Mouse (Mus musculus) testis, adult 10 weeks (tissue): ENCODE results near the gene Vrk3. TPM values are rescaled to one million over a fixed set of nuclear protein-coding genes. Genes with fewer than 3 reads are reported as not detected.

Experiments
- polyA plus RNA-seq: library from polyadenylated mRNA; stranded (reverse); fragments of 350-450 nt; fragmentation: Illumina TruSeq; extraction: RNeasy Lipid Tissue Mini Kit (QIAGEN cat#74804); gene quantifications from one replicate; pipeline ENCODE4 v1.2.3, GENCODE M21; 2014; ENCODE audit warnings: low read depth, low replicate concordance

Vrk3 gene
- 27.7 TPM for polyA plus RNA-seq

DNA sequence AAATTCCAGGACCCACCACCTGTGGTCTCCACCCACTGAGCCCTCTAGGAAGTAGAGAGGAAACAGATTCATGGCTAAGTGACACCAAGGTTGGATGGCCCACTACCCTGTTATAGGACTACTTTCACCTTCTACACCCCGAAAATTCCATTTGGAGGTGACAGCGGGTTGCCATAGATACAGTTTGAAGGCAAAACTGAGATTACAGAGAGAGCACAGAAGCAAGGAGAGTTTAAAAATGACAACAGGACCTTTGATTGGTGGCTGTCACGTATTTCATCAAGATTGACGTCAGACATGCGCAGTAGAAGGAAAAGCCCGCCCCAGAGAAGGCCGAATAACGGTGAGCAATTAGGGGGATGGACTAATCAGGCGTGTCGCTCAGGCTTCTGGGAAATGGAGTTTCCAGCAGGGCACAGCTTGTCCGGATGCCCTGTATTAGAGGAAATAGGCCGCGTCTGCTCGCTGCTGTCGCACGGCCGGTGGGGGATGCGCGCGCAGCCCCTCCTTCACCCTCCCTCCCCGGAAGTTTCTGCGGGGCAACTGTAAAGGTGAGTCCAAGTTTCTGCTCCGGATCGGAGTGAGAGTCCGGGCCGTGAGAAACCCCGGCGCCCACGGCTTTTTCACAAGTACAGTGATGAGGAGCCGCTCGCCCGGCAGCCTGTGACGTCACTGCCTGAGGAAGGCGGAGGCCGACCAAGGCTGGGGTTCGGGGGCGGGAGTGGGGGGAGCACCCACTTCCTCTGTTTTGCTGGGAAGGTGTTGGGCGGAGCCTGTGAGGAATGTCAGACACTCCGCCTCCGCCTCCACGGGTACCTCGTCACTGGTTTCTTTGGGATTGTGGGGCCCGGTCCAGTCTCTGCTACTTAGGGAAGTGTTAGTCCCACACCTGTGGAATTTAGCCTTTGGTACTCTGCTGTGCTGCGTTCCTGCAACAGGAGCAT lies at the start of gene Vrk3:
Gene Vrk3, plus strand, starts transcription at position 313 of the 944 bp plus-strand sequence.

DNA sequence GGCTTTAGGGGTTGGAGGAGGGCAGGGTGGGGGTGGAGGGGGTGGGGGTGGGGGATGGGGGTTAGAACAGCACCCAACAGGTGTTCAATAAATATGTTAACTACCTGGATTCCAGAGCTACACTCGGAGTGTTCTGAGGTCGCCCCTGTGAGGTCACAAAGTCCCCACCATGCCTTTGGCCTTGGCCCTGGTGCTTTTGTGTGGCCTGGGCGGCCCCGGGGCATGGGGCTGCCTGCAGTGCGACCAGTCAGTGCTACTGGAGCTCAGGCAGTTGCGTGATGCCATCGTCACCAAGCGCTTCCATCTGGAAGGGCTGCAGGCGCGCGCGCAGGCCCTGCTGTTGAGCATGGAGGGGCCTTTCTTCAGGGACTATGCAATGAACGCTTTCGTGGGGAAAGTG lies 39.6 kb upstream of the Vrk3 start, which contains the start of gene Izumo2:
Gene Izumo2, plus strand, starts transcription at position 169 of the 400 bp plus-strand sequence.

DNA sequence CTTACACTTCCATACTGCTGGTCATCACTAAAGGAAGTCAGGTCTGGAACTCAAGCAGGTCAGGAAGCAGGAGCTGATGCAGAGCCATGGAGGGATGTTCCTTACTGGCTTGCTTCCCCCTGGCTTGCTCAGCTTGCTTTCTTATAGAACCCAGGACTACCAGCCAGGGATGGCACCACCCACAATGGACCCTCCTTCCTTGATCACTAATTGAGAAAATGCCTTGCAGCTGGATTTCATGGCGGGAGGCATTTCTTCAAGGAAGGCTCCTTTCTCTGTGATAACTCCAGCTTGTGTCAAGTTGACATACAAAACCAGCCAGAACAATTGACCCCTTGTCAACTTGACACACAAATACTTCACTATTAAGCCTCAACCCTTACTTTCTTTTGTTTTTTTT lies 2.7 kb downstream of the Vrk3 start, which contains the start of gene Zfp473:
Gene Zfp473, minus strand, starts transcription at position 101 of the 400 bp plus-strand sequence.

DNA sequence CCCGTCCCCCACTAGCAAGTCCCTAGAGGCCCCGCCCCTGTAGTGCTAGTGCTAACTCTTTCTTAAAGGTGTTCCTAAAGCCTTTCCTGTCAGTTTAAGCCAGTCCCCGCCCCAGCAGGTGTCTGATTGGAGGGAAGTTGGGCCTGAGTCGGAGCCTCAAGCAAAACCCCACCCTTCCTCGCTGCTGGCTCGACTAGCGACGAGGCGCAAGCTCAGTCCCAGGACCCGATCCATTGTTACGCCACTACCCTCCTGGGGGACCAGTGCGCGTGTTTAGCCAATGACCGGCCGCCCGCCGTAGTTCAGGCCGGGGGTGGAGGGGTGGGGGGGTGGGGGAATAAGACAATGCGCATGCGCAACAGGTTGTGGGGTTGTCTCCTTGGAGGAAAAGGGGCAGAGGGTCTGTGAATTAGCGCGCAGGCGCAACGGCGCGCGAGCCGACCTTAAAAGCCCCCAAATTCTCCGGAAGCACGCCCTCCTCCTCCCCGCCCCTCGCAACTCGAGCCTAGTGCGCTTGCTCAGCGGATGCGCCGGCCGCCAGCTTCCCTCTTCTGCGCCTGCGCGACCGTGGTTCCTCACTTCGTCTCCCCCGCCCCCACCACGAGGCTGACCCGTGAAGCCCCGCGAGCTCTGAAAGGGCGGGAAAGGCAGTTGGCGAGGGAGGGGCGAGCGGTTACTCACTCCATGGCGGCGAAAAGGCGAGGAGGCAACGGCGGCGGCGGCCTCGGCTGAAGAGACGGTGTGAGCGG lies 67.7 kb downstream of the Vrk3 start, which contains the start of the genes Nup62 and Il4i1:
Gene Nup62, plus strand, starts transcription at position 368 of the 749 bp plus-strand sequence.
Gene Il4i1, plus strand, starts transcription at position 667 of the 749 bp plus-strand sequence.

DNA sequence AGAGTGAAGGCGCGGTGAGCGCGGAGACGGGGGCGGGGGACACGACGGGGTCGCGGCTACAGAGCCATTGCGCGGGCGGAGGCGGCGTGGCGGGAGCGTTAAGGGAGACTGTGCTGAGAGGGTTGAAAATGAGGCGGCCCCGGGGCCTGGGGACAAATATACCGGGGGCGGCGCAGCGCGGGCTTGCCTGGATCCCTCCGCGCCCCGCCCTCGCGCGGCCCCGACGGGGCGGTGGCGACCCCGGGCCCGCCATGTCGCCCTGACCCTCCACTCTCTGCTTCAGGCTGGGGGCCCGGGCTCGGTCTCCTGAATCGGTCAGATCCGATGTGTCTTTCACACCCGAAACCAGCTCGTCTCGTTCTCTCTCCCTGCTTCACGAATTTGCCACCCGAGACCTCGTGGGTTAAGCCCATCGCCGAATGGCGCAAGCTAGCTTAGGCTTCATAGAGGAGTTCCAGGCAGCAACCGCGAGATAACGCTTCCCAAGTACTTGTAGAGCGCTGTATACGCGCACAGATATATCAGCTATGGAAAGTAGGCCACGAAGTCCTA lies 68.3 kb downstream of the Vrk3 start, which contains the start of gene Atf5:
Gene Atf5, minus strand, starts transcription at position 189 of the 552 bp plus-strand sequence.

Other genes starting within 250 kb of the Vrk3 start
- not detected for gene Mybpc2, start 223.8 kb upstream of the Vrk3 start, polyA plus RNA-seq
- gene Spib, start 216.3 kb upstream of the Vrk3 start, polyA plus RNA-seq, result not detected
- gene Pold1, start 199.6 kb upstream of the Vrk3 start, polyA plus RNA-seq, result not detected
- gene Nr1h2, start 194.5 kb upstream of the Vrk3 start, polyA plus RNA-seq, result 2.3 TPM
- not detected for gene Napsa, start 176.0 kb upstream of the Vrk3 start, polyA plus RNA-seq
- 0.08 TPM for gene Kcnc3, start 157.7 kb upstream of the Vrk3 start, polyA plus RNA-seq
- 0.07 TPM for gene Myh14, start 77.6 kb upstream of the Vrk3 start, polyA plus RNA-seq
- gene Izumo2, start 39.7 kb upstream of the Vrk3 start, polyA plus RNA-seq, result 343 TPM
- gene Zfp473, start 2.6 kb downstream of the Vrk3 start, polyA plus RNA-seq, result 3.0 TPM
- gene Nup62, start 67.7 kb downstream of the Vrk3 start, polyA plus RNA-seq, result 15.5 TPM
- 11.4 TPM for gene Il4i1, start 68.0 kb downstream of the Vrk3 start, polyA plus RNA-seq
- gene Atf5, start 68.2 kb downstream of the Vrk3 start, polyA plus RNA-seq, result 3.0 TPM
- 1.2 TPM for gene Akt1s1, start 100.6 kb downstream of the Vrk3 start, polyA plus RNA-seq
- 0.98 TPM for gene Tbc1d17, start 100.7 kb downstream of the Vrk3 start, polyA plus RNA-seq
- gene Pnkp, start 108.7 kb downstream of the Vrk3 start, polyA plus RNA-seq, result 0.71 TPM
- gene Ptov1, start 121.4 kb downstream of the Vrk3 start, polyA plus RNA-seq, result 0.32 TPM
- 2.0 TPM for gene Med25, start 144.3 kb downstream of the Vrk3 start, polyA plus RNA-seq
- 9.9 TPM for gene Fuz, start 147.7 kb downstream of the Vrk3 start, polyA plus RNA-seq
- 104 TPM for gene Ap2a1, start 181.1 kb downstream of the Vrk3 start, polyA plus RNA-seq
- gene Tsks, start 194.8 kb downstream of the Vrk3 start, polyA plus RNA-seq, result 11.2 TPM
- gene Cpt1c, start 226.4 kb downstream of the Vrk3 start, polyA plus RNA-seq, result 9.3 TPM
- 8.0 TPM for gene Prmt1, start 238.2 kb downstream of the Vrk3 start, polyA plus RNA-seq
- 18.4 TPM for gene Irf3, start 249.2 kb downstream of the Vrk3 start, polyA plus RNA-seq